Mouse (Mus musculus): ENCODE measurements around the gene Lrpprc. TPM values are rescaled to one million over a fixed set of nuclear protein-coding genes. Genes with fewer than 3 reads are reported as not detected.

Gene Lrpprc
- polyA plus RNA-seq, 1 experiment from 2014 or later: 50.4 TPM

GRCm38 (mm10) chr17:84674048-84674447 lies 116.5 kb downstream of the Lrpprc start:
- peaks cover 37% of the 10 kb centered on the region for H3K4me1 ChIP-seq
- H3K4me3 ChIP-seq: 0 out of 2 replicates have a peak overlapping the region, but pooled peaks have one; percentile 5
- 6% methylated on average over 7 of the region's 7 CpGs for WGBS
- no peaks in the 10 kb centered on the region for H3K36me3 ChIP-seq
- no peaks in the 10 kb centered on the region for H3K9me3 ChIP-seq (replicated peaks)
- DNase-seq (ENCODE audit: low spot score): peak; percentile 26
- peaks cover 22% of the 10 kb centered on the region for H3K27me3 ChIP-seq (ENCODE audit: low read depth, poor library complexity, severe bottlenecking)
- H3K27ac ChIP-seq (replicated peaks): peak overlapping the region; percentile 56; the same call in 1 of the 2 replicates

- Histone ChIP-seq H3K4me1 (peaks cover 37% of the 10 kb centered on the region), H3K9me3 (replicated peaks) (no peaks in the 10 kb centered on the region), H3K27ac (replicated peaks) (no peak overlapping the region), H3K36me3 (no peaks in the 10 kb centered on the region), H3K4me3 (no peak overlapping the region), H3K27me3 (ENCODE audit: low read depth, poor library complexity, severe bottlenecking) (peaks cover 22% of the 10 kb centered on the region)
- 81% methylated on average over 16 of the region's 16 CpGs for WGBS
- DNase-seq (ENCODE audit: low spot score): no peak
Observed at GRCm38 (mm10) chr17:84672376-84673369, 117.9 kb downstream of the Lrpprc start.

GRCm38 (mm10) chr17:84667848-84668247 lies 122.7 kb downstream of the Lrpprc start:
- 88% methylated on average over 3 of the region's 3 CpGs for WGBS
- Histone ChIP-seq H3K4me3 (no peak overlapping the region), H3K4me1 (peaks cover 24% of the 10 kb centered on the region), H3K27ac (replicated peaks) (no peak overlapping the region), H3K36me3 (no peaks in the 10 kb centered on the region), H3K9me3 (replicated peaks) (no peaks in the 10 kb centered on the region), H3K27me3 (ENCODE audit: low read depth, poor library complexity, severe bottlenecking) (no peaks in the 10 kb centered on the region)
- DNase-seq (ENCODE audit: low spot score): no peak

GRCm38 (mm10) chr17:84665691-84666090 lies 124.9 kb downstream of the Lrpprc start:
- WGBS: 60% methylated on average over 9 of the region's 9 CpGs
- Histone ChIP-seq H3K4me3 (no peak overlapping the region), H3K4me1 (peaks cover 21% of the 10 kb centered on the region), H3K27ac (replicated peaks) (no peak overlapping the region), H3K36me3 (no peaks in the 10 kb centered on the region), H3K27me3 (ENCODE audit: low read depth, poor library complexity, severe bottlenecking) (no peaks in the 10 kb centered on the region), H3K9me3 (replicated peaks) (no peaks in the 10 kb centered on the region)
- no peak for DNase-seq (ENCODE audit: low spot score)

- no peaks in the 10 kb centered on the region for H3K27me3 ChIP-seq (ENCODE audit: low read depth, poor library complexity, severe bottlenecking)
- WGBS: 75% methylated on average over 10 of the region's 10 CpGs
- H3K27ac ChIP-seq (replicated peaks): no peak overlapping the region
- peaks cover 21% of the 10 kb centered on the region for H3K4me1 ChIP-seq
- no peak overlapping the region for H3K4me3 ChIP-seq
- H3K9me3 ChIP-seq (replicated peaks): no peaks in the 10 kb centered on the region
- no peaks in the 10 kb centered on the region for H3K36me3 ChIP-seq
- DNase-seq (ENCODE audit: low spot score): no peak
Observed at GRCm38 (mm10) chr17:84665053-84665452, 125.5 kb downstream of the Lrpprc start.

- WGBS: 87% methylated on average over 8 of the region's 8 CpGs
Observed at GRCm38 (mm10) chr17:84658951-84659350, 131.6 kb downstream of the Lrpprc start.

GRCm38 (mm10) chr17:84658195-84658594 lies 132.4 kb downstream of the Lrpprc start:
- no peaks in the 10 kb centered on the region for H3K27me3 ChIP-seq (ENCODE audit: low read depth, poor library complexity, severe bottlenecking)
- 52% methylated on average over 5 of the region's 5 CpGs for WGBS
- H3K27ac ChIP-seq (replicated peaks): no peak overlapping the region
- no peak for DNase-seq (ENCODE audit: low spot score)
- H3K4me3 ChIP-seq: no peak overlapping the region
- peaks cover 11% of the 10 kb centered on the region for H3K4me1 ChIP-seq
- no peaks in the 10 kb centered on the region for H3K36me3 ChIP-seq
- no peaks in the 10 kb centered on the region for H3K9me3 ChIP-seq (replicated peaks)

More at GRCm38 (mm10) chr17:84658951-84659350, 131.6 kb downstream of the Lrpprc start:
- Histone ChIP-seq H3K27me3 (ENCODE audit: low read depth, poor library complexity, severe bottlenecking) (no peaks in the 10 kb centered on the region), H3K36me3 (no peaks in the 10 kb centered on the region), H3K4me1 (peaks cover 14% of the 10 kb centered on the region), H3K27ac (replicated peaks) (no peak overlapping the region), H3K9me3 (replicated peaks) (no peaks in the 10 kb centered on the region), H3K4me3 (no peak overlapping the region)
- DNase-seq (ENCODE audit: low spot score): no peak

- WGBS: 81% methylated on average over 7 of the region's 7 CpGs
- Histone ChIP-seq H3K4me3 (no peak overlapping the region), H3K36me3 (no peaks in the 10 kb centered on the region), H3K27me3 (ENCODE audit: low read depth, poor library complexity, severe bottlenecking) (no peaks in the 10 kb centered on the region), H3K4me1 (peaks cover 11% of the 10 kb centered on the region), H3K9me3 (replicated peaks) (no peaks in the 10 kb centered on the region), H3K27ac (replicated peaks) (no peak overlapping the region)
- no peak for DNase-seq (ENCODE audit: low spot score)
Observed at GRCm38 (mm10) chr17:84657782-84658181, 132.8 kb downstream of the Lrpprc start.

- H3K4me1 ChIP-seq: peaks cover 11% of the 10 kb centered on the region
- H3K36me3 ChIP-seq: no peaks in the 10 kb centered on the region; the same call in 1 of the 2 replicates
- no peak overlapping the region for H3K27ac ChIP-seq (replicated peaks)
- WGBS: 89% methylated on average over 3 of the region's 3 CpGs
- DNase-seq (ENCODE audit: low spot score): no peak
- H3K27me3 ChIP-seq (ENCODE audit: low read depth, poor library complexity, severe bottlenecking): no peaks in the 10 kb centered on the region
- no peaks in the 10 kb centered on the region for H3K9me3 ChIP-seq (replicated peaks)
- H3K4me3 ChIP-seq: no peak overlapping the region
Observed at GRCm38 (mm10) chr17:84657422-84657732, 133.2 kb downstream of the Lrpprc start.

- no peak for DNase-seq (ENCODE audit: low spot score)
- Histone ChIP-seq H3K9me3 (replicated peaks) (no peaks in the 10 kb centered on the region), H3K4me1 (peaks cover 11% of the 10 kb centered on the region), H3K4me3 (no peak overlapping the region), H3K27me3 (ENCODE audit: low read depth, poor library complexity, severe bottlenecking) (no peaks in the 10 kb centered on the region), H3K36me3 (no peaks in the 10 kb centered on the region; the same call in 1 of the 2 replicates), H3K27ac (replicated peaks) (no peak overlapping the region)
- 84% methylated on average over 19 of the region's 19 CpGs for WGBS
Observed at GRCm38 (mm10) chr17:84656653-84657421, 133.8 kb downstream of the Lrpprc start.

GRCm38 (mm10) chr17:84656205-84656604 lies 134.4 kb downstream of the Lrpprc start:
- no peaks in the 10 kb centered on the region for H3K27me3 ChIP-seq (ENCODE audit: low read depth, poor library complexity, severe bottlenecking)
- 79% methylated on average over 5 of the region's 5 CpGs for WGBS
- H3K4me1 ChIP-seq: peaks cover 11% of the 10 kb centered on the region
- no peak for DNase-seq (ENCODE audit: low spot score)
- H3K4me3 ChIP-seq: no peak overlapping the region
- H3K36me3 ChIP-seq: no peaks in the 10 kb centered on the region; the same call in 1 of the 2 replicates
- H3K9me3 ChIP-seq (replicated peaks): no peaks in the 10 kb centered on the region
- no peak overlapping the region for H3K27ac ChIP-seq (replicated peaks)

All from midbrain, embryonic 10.5 days (tissue).